Mouse (Mus musculus) embryonic fibroblast, embryonic 13.5 days (primary cell): Measurements from ENCODE around the gene Tspan1.

ENCODE experiments used
- CTCF ChIP-seq: IDR thresholded peaks from 2 replicates; pipeline ENCODE4 v1.5.1; 2011; ENCODE audit warnings: mild to moderate bottlenecking, control low read depth, low read length, moderate library complexity, borderline replicate concordance; ENCODE audit not compliant: insufficient read depth
- POLR2A ChIP-seq: IDR thresholded peaks from 2 replicates; pipeline ENCODE4 v1.6.1; 2011; ENCODE audit warnings: low read depth, mild to moderate bottlenecking, control low read depth, low read length, moderate library complexity

GRCm38 (mm10) chr4:116208891-116209290, 41.5 kb upstream of the Tspan1 start:
- TF ChIP-seq CTCF (no peak), POLR2A (no peak)
